Mouse (Mus musculus): ENCODE results near the gene Acrbp.

Gene Acrbp

DNA sequence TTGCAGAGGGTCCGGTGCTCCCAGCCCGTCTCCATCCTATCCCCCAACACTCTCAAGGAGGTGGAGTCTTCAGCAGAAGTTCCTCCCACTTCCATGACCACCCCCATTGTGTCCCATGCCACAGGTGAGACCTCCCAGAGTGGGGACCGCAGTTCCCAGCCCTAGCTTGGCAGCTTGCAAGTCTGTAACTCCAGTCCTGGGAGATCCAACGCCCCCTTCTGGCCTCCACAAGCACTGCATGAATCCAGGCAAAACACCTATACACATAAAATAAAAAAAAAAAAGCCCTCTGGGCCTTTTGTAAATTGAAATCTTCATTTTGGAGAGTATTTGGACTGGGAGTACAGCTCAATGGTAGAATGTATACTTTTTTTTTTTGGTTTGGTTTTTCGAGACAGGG is 1.7 kb downstream of the Acrbp start:
- no peak for TF ChIP-seq GATA4 (IDR thresholded peaks at IDR 0.05; ENCODE audit: insufficient replicate concordance, low read length)

DNA sequence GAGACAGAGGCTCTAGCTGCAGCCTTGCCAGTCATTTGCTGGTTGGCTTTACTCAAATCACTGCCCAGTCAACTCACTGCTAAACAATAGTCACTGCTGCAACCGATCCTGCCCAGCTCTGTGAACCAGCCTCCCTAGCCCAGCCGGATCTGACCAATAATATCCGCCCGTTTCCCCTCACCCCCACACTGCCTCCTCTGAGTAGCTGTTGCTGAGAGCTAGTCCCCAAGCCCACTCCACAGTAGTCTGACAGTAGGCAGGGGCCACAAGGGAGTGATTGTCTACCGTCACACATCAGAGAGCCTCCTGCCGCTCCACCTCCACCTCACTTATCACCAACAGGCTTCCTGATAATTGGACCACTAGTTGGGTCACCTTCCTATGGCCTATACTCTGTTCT is 12.0 kb downstream of the Acrbp start:
- no peak for TF ChIP-seq GATA4 (IDR thresholded peaks at IDR 0.05; ENCODE audit: insufficient replicate concordance, low read length)

GRCm38 (mm10) chr6:125062511-125062910 is 13.0 kb downstream of the Acrbp start:
- no peak for TF ChIP-seq GATA4 (IDR thresholded peaks at IDR 0.05; ENCODE audit: insufficient replicate concordance, low read length)

DNA sequence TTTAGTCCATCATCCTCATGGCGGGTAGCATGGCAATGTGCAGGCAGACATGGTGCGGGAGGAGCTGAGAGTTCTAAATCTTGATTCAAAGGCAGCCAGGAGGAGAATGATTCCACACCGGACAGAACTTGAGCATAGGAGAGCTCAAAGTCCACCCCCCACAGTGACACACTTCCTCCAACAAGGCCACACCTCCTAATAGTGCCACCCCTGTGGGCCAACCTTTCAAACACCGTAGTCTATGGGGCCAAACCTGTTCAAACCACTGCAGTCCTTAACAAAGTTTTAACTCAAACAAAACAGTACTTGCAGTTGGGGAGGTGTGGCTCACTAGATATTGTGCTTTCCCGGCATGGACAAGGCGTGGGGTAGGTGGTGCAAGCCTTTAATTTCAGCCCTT is 14.4 kb downstream of the Acrbp start:
- no peak for TF ChIP-seq GATA4 (IDR thresholded peaks at IDR 0.05; ENCODE audit: insufficient replicate concordance, low read length)

GRCm38 (mm10) chr6:125067571-125067995 is 18.1 kb downstream of the Acrbp start, which contains the start of gene Lpar5:
Gene Lpar5, plus strand, starts transcription at chr6:125067920.
- no peak for TF ChIP-seq GATA4 (IDR thresholded peaks at IDR 0.05; ENCODE audit: insufficient replicate concordance, low read length)

- TF ChIP-seq GATA4 (IDR thresholded peaks at IDR 0.05; ENCODE audit: insufficient replicate concordance, low read length), result no peak
These were observed 21.8 kb downstream of the Acrbp start for GRCm38 (mm10) chr6:125071170-125071895.

- no peak for TF ChIP-seq GATA4 (IDR thresholded peaks at IDR 0.05; ENCODE audit: insufficient replicate concordance, low read length)
These were observed 22.4 kb downstream of the Acrbp start for GRCm38 (mm10) chr6:125071896-125072279.

DNA sequence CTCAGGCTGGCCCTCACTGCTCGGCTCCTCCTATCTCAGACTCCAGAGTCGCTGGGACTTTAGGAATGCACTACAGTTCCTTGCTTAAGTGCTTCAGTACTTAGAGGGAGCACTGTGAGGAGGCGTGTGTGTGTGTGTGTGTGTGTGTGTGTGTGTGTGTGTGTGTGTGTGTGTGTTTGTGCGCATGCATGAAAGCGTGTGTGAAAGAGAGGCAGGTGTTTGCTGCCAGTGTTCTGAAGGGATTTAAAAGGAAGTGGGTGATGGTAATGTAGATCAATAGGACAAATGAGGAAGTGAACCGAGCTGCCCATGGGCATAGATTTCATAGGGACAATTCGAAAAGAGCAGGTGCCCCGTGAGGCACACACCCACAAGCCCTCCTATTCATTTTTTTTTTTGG is 24.3 kb downstream of the Acrbp start:
- TF ChIP-seq GATA4 (IDR thresholded peaks at IDR 0.05; ENCODE audit: insufficient replicate concordance, low read length), result no peak

GRCm38 (mm10) chr6:125081394-125081793 is 31.9 kb downstream of the Acrbp start:
- no peak for TF ChIP-seq GATA4 (IDR thresholded peaks at IDR 0.05; ENCODE audit: insufficient replicate concordance, low read length)

GRCm38 (mm10) chr6:125081797-125082560 is 32.5 kb downstream of the Acrbp start:
- TF ChIP-seq GATA4 (IDR thresholded peaks at IDR 0.05; ENCODE audit: insufficient replicate concordance, low read length), result no peak

- TF ChIP-seq GATA4 (IDR thresholded peaks at IDR 0.05; ENCODE audit: insufficient replicate concordance, low read length), result no peak
These were observed 33.4 kb downstream of the Acrbp start for GRCm38 (mm10) chr6:125082801-125083386.

DNA sequence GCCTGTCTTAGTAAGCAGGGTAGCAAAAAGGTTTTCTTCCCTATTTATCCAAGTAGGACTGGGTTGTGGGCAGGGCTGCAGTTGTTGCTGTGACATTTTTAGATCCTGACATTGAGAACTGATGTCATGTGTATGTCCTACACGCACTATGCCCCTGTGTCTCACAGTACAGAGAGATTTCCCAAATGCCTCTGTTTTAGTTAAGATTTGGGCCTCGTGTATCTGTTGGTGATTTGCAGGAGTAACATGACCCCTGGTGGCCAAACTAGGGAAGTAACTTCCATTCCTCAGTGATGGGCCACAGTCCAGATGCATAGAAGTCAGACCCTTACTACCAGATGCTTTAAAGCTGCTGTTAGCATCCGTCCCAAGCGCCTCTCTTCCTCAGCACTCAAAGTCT is 34.9 kb downstream of the Acrbp start:
- no peak for TF ChIP-seq GATA4 (IDR thresholded peaks at IDR 0.05; ENCODE audit: insufficient replicate concordance, low read length)

DNA sequence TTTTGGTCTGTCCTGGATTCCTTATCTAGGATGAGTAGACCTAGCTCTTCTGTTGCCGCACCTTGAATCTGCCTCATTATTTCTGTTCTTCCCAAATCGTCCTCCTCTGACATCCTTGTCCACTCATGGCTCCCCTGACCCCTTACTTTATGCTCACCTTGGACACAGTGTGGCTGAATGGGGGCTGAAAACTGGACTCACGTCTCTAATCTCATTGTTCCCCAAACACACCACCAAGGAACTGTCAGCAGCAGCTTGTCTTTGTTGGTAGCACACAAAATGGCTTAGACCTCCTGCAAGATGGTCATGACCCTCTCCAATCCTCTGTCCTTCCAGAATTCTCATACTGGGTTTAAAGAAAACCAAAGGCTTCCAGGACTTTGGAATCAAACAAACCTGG is 38.4 kb downstream of the Acrbp start:
- TF ChIP-seq GATA4 (IDR thresholded peaks at IDR 0.05; ENCODE audit: insufficient replicate concordance, low read length), result no peak

DNA sequence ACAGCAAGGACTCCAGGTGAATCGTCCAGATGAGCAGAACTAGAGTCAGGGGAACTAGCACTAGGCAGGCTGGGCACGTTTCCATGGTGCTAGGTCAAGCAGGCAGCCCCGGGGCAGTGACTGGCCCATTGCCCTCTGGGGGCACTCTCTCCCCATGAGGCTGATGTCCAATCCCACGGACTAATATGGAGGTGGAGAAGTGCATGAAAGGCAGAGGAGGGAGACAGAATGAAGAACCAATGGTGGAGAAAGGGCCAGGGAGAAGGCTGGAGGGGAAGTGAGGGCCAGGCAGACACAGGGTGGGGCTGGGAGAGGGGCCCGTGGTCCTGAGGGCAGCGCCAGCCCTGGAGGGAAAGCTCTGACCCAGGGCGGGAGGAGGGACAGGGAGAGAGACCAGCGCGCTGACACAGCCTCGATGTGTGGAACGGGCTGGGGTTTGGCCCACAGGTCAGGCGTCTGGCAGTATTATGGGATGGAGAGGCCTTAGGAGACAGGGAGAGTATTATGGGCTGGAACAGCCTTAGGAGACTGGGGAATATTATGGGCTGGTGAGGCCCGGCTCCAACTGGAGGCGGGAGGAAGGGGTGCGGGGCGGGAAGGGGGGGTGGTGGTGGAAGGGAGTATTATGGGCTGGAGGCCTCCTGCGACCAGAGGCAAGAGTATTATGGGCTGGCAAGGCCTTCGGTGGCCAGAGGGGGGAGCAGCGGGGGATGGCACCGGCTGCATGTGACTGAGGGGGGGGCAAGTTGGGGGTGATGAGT is 39.3 kb downstream of the Acrbp start:
- no peak; the same call in 1 of the 2 replicates for TF ChIP-seq GATA4 (IDR thresholded peaks at IDR 0.05; ENCODE audit: insufficient replicate concordance, low read length)
